Mouse (Mus musculus): Measurements from ENCODE around the gene Pkmyt1. TPM values are rescaled to one million over a fixed set of nuclear protein-coding genes. Genes with fewer than 3 reads are reported as not detected.

Pkmyt1 gene
- polyA plus RNA-seq, 1 experiment, result 20.1 TPM

GRCm38 (mm10) chr17:23683856-23684672 lies 42.1 kb upstream of the Pkmyt1 start, which contains the start of gene Cldn9:
Cldn9 (minus strand) TSS chr17:23684026.
- Histone ChIP-seq H3K4me1 (ENCODE audit: control insufficient read depth, insufficient read depth, low read length) (no peaks in the 10 kb centered on the region), H3K4me3 (ENCODE audit: insufficient read depth, low read length) (no peak within 1 kb of the TSS), H3K27ac (ENCODE audit: insufficient read depth, low read depth, low read length) (no peak within 1 kb of the TSS)
- TF ChIP-seq POLR2A (IDR thresholded peaks at IDR 0.05; ENCODE audit: borderline replicate concordance, low read depth, low read length), result no peak

- Histone ChIP-seq H3K4me1 (ENCODE audit: control insufficient read depth, insufficient read depth, low read length) (no peaks in the 10 kb centered on the region), H3K4me3 (ENCODE audit: insufficient read depth, low read length) (no peak overlapping the region)
- TF ChIP-seq POLR2A (IDR thresholded peaks at IDR 0.05; ENCODE audit: borderline replicate concordance, low read depth, low read length) (no peak), CTCF (IDR thresholded peaks at IDR 0.05; ENCODE audit: low read depth, low read length) (no peak)
Measured at GRCm38 (mm10) chr17:23694491-23694890, 31.6 kb upstream of the Pkmyt1 start.

GRCm38 (mm10) chr17:23695801-23696200 lies 30.3 kb upstream of the Pkmyt1 start:
- no peak overlapping the region for H3K4me3 ChIP-seq (ENCODE audit: insufficient read depth, low read length)
- no peak overlapping the region for H3K27ac ChIP-seq (ENCODE audit: insufficient read depth, low read depth, low read length)
- TF ChIP-seq POLR2A (IDR thresholded peaks at IDR 0.05; ENCODE audit: borderline replicate concordance, low read depth, low read length) (no peak), CTCF (IDR thresholded peaks at IDR 0.05; ENCODE audit: low read depth, low read length) (no peak)
- H3K4me1 ChIP-seq (ENCODE audit: control insufficient read depth, insufficient read depth, low read length), result no peaks in the 10 kb centered on the region

More at GRCm38 (mm10) chr17:23694491-23694890, 31.6 kb upstream of the Pkmyt1 start:
- H3K27ac ChIP-seq (ENCODE audit: insufficient read depth, low read depth, low read length), result no peak overlapping the region

GRCm38 (mm10) chr17:23699131-23700077 lies 26.7 kb upstream of the Pkmyt1 start:
- Histone ChIP-seq H3K27ac (ENCODE audit: insufficient read depth, low read depth, low read length) (no peak overlapping the region), H3K4me3 (ENCODE audit: insufficient read depth, low read length) (peak overlapping the region; percentile 59), H3K4me1 (ENCODE audit: control insufficient read depth, insufficient read depth, low read length) (no peaks in the 10 kb centered on the region)
- TF ChIP-seq CTCF (IDR thresholded peaks at IDR 0.05; ENCODE audit: low read depth, low read length) (no peak), POLR2A (IDR thresholded peaks at IDR 0.05; ENCODE audit: borderline replicate concordance, low read depth, low read length) (no peak)

GRCm38 (mm10) chr17:23700079-23700478 lies 26.1 kb upstream of the Pkmyt1 start:
- Histone ChIP-seq H3K4me3 (ENCODE audit: insufficient read depth, low read length) (peak overlapping the region; percentile 59), H3K4me1 (ENCODE audit: control insufficient read depth, insufficient read depth, low read length) (no peaks in the 10 kb centered on the region), H3K27ac (ENCODE audit: insufficient read depth, low read depth, low read length) (no peak overlapping the region)
- no peak for TF ChIP-seq POLR2A (IDR thresholded peaks at IDR 0.05; ENCODE audit: borderline replicate concordance, low read depth, low read length)
- no peak for TF ChIP-seq CTCF (IDR thresholded peaks at IDR 0.05; ENCODE audit: low read depth, low read length)

GRCm38 (mm10) chr17:23703301-23703700 lies 22.8 kb upstream of the Pkmyt1 start:
- Histone ChIP-seq H3K27ac (ENCODE audit: insufficient read depth, low read depth, low read length) (no peak overlapping the region), H3K4me1 (ENCODE audit: control insufficient read depth, insufficient read depth, low read length) (no peaks in the 10 kb centered on the region), H3K4me3 (ENCODE audit: insufficient read depth, low read length) (no peak overlapping the region)
- TF ChIP-seq POLR2A (IDR thresholded peaks at IDR 0.05; ENCODE audit: borderline replicate concordance, low read depth, low read length) (no peak), CTCF (IDR thresholded peaks at IDR 0.05; ENCODE audit: low read depth, low read length) (no peak)

DNA sequence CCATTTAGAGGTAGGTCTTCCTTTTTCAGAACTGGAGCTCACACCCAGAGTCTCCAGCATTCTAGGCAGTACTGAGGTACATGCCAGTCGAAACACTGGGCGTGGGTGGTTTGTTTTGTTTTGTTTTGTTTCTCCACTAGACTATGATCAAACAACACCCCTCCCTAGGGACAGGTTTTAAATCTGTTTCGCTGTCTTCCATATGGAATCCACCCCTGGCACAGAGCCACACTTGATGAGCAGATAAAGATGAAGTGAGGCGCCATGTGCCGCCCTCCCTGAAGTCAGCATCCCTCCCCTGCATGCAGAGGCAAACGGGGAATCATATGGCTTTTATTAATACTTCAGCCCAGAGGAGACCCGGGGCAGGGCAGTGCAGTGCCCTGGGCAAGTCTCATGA lies 21.4 kb upstream of the Pkmyt1 start:
- Histone ChIP-seq H3K4me1 (ENCODE audit: control insufficient read depth, insufficient read depth, low read length) (no peaks in the 10 kb centered on the region), H3K27ac (ENCODE audit: insufficient read depth, low read depth, low read length) (no peak overlapping the region), H3K4me3 (ENCODE audit: insufficient read depth, low read length) (no peak overlapping the region)
- TF ChIP-seq CTCF (IDR thresholded peaks at IDR 0.05; ENCODE audit: low read depth, low read length) (no peak), POLR2A (IDR thresholded peaks at IDR 0.05; ENCODE audit: borderline replicate concordance, low read depth, low read length) (no peak)

GRCm38 (mm10) chr17:23705525-23706104 lies 20.5 kb upstream of the Pkmyt1 start:
- Histone ChIP-seq H3K4me1 (ENCODE audit: control insufficient read depth, insufficient read depth, low read length) (no peaks in the 10 kb centered on the region), H3K27ac (ENCODE audit: insufficient read depth, low read depth, low read length) (no peak overlapping the region), H3K4me3 (ENCODE audit: insufficient read depth, low read length) (no peak overlapping the region)
- TF ChIP-seq POLR2A (IDR thresholded peaks at IDR 0.05; ENCODE audit: borderline replicate concordance, low read depth, low read length) (no peak), CTCF (IDR thresholded peaks at IDR 0.05; ENCODE audit: low read depth, low read length) (no peak)

DNA sequence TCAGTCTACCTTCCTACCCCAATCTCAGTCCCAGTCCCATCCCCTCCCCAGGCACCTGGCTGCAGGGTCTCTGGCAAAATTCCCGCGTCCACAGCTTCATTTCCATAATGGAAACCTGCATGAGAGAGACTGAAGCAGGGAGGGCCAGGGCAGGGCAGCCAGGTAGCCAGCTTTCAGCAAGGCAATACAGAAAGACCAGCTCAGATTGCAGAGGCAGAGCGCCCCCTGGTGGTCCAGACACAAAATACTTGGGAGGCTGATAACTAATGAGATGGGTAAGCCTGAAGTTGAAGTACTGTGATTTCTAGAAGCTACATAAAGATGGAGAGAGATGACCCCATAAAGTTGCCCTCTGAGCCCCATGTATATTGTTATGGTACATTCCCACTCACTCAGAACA lies 19.9 kb upstream of the Pkmyt1 start:
- H3K27ac ChIP-seq (ENCODE audit: insufficient read depth, low read depth, low read length), result no peak overlapping the region
- no peaks in the 10 kb centered on the region for H3K4me1 ChIP-seq (ENCODE audit: control insufficient read depth, insufficient read depth, low read length)
- no peak for TF ChIP-seq POLR2A (IDR thresholded peaks at IDR 0.05; ENCODE audit: borderline replicate concordance, low read depth, low read length)
- TF ChIP-seq CTCF (IDR thresholded peaks at IDR 0.05; ENCODE audit: low read depth, low read length), result peak; percentile 84

More for the DNA sequence above, 19.9 kb upstream of the Pkmyt1 start:
- H3K4me3 ChIP-seq (ENCODE audit: insufficient read depth, low read length), result no peak overlapping the region
